Mouse (Mus musculus): Measurements from ENCODE around the gene Trim15. TPM values are rescaled to one million over a fixed set of nuclear protein-coding genes. Genes with fewer than 3 reads are reported as not detected.
"Not testable (repeated sequence)": the region's sequence is repeated elsewhere in the genome, so short reads cannot be mapped to it uniquely, and the experiment has no call there.

Gene Trim15
- polyA plus RNA-seq, 1 experiment: 39.3 TPM

- no peaks in the 10 kb centered on the region for H3K27me3 ChIP-seq (ENCODE audit: control insufficient read depth, insufficient read depth, low read length)
- peak overlapping the region; percentile 15; the same call in 1 of the 2 replicates for H3K27ac ChIP-seq (ENCODE audit: insufficient read depth, low read depth, low read length)
- WGBS: under 1% methylated on average over 2 of the region's 2 CpGs
- TF ChIP-seq CTCF (IDR thresholded peaks at IDR 0.05; ENCODE audit: extremely low read depth, insufficient read length, insufficient replicate concordance, low read depth, low read length) (peak; percentile 26; the same call in 1 of the 2 replicates), POLR2A (IDR thresholded peaks at IDR 0.05; ENCODE audit: low read depth, low read length) (no peak)
- H3K4me3 ChIP-seq (ENCODE audit: low read depth, low read length): no peak overlapping the region
- H3K36me3 ChIP-seq (ENCODE audit: control insufficient read depth, insufficient read depth, low read length): no peaks in the 10 kb centered on the region
- peaks cover 17% of the 10 kb centered on the region; the same call in 1 of the 2 replicates for H3K4me1 ChIP-seq (ENCODE audit: control insufficient read depth, insufficient read depth, insufficient read length, low read length)
Observed at GRCm38 (mm10) chr17:36892362-36892761, 25.4 kb upstream of the Trim15 start.

- peak overlapping the region; percentile 69 for H3K27ac ChIP-seq (ENCODE audit: insufficient read depth, low read depth, low read length)
- not testable (repeated sequence) for H3K36me3 ChIP-seq (ENCODE audit: control insufficient read depth, insufficient read depth, low read length); H3K27me3 ChIP-seq (ENCODE audit: control insufficient read depth, insufficient read depth, low read length); H3K4me3 ChIP-seq (ENCODE audit: low read depth, low read length)
- 91% methylated on average over 1 of the region's 1 CpGs for WGBS
- peaks cover 18% of the 10 kb centered on the region; the same call in 1 of the 2 replicates for H3K4me1 ChIP-seq (ENCODE audit: control insufficient read depth, insufficient read depth, insufficient read length, low read length)
Observed at GRCm38 (mm10) chr17:36891496-36891895, 24.5 kb upstream of the Trim15 start.

- Histone ChIP-seq H3K36me3 (ENCODE audit: control insufficient read depth, insufficient read depth, low read length) (no peaks in the 10 kb centered on the region), H3K4me3 (ENCODE audit: low read depth, low read length) (peak within 1 kb of the TSS; percentile 56), H3K27me3 (ENCODE audit: control insufficient read depth, insufficient read depth, low read length) (no peaks in the 10 kb centered on the region), H3K4me1 (ENCODE audit: control insufficient read depth, insufficient read depth, insufficient read length, low read length) (peaks cover 21% of the 10 kb centered on the region; the same call in 1 of the 2 replicates), H3K27ac (ENCODE audit: insufficient read depth, low read depth, low read length) (peak within 1 kb of the TSS; percentile 99)
- no peak for TF ChIP-seq POLR2A (IDR thresholded peaks at IDR 0.05; ENCODE audit: low read depth, low read length)
- TF ChIP-seq CTCF (IDR thresholded peaks at IDR 0.05; ENCODE audit: extremely low read depth, insufficient read length, insufficient replicate concordance, low read depth, low read length): no peak
- WGBS: 23% methylated on average over 5 of the region's 5 CpGs
Observed at GRCm38 (mm10) chr17:36890073-36890903, 23.3 kb upstream of the Trim15 start, which contains the start of gene Trim40. Trim40 (minus strand) TSS chr17:36890123.

- 45% methylated on average over 12 of the region's 12 CpGs for WGBS
- peaks cover 9% of the 10 kb centered on the region; the same call in 1 of the 2 replicates for H3K36me3 ChIP-seq (ENCODE audit: control insufficient read depth, insufficient read depth, low read length)
- no peaks in the 10 kb centered on the region for H3K27me3 ChIP-seq (ENCODE audit: control insufficient read depth, insufficient read depth, low read length)
- H3K27ac ChIP-seq (ENCODE audit: insufficient read depth, low read depth, low read length): peak overlapping the region; percentile 92
- peaks cover 15% of the 10 kb centered on the region; the same call in 1 of the 2 replicates for H3K4me1 ChIP-seq (ENCODE audit: control insufficient read depth, insufficient read depth, insufficient read length, low read length)
- H3K4me3 ChIP-seq (ENCODE audit: low read depth, low read length): no peak overlapping the region
- TF ChIP-seq POLR2A (IDR thresholded peaks at IDR 0.05; ENCODE audit: low read depth, low read length): no peak
- no peak for TF ChIP-seq CTCF (IDR thresholded peaks at IDR 0.05; ENCODE audit: extremely low read depth, insufficient read length, insufficient replicate concordance, low read depth, low read length)
Observed at GRCm38 (mm10) chr17:36885132-36885790, 18.3 kb upstream of the Trim15 start.

- TF ChIP-seq CTCF (IDR thresholded peaks at IDR 0.05; ENCODE audit: extremely low read depth, insufficient read length, insufficient replicate concordance, low read depth, low read length): no peak
- TF ChIP-seq POLR2A (IDR thresholded peaks at IDR 0.05; ENCODE audit: low read depth, low read length): no peak
- WGBS: 78% methylated on average over 2 of the region's 2 CpGs
Observed at GRCm38 (mm10) chr17:36883350-36883749, 16.3 kb upstream of the Trim15 start.

GRCm38 (mm10) chr17:36874636-36875035 lies 7.6 kb upstream of the Trim15 start:
- Histone ChIP-seq H3K4me1 (ENCODE audit: control insufficient read depth, insufficient read depth, insufficient read length, low read length) (no peaks in the 10 kb centered on the region; the same call in 1 of the 2 replicates), H3K36me3 (ENCODE audit: control insufficient read depth, insufficient read depth, low read length) (no peaks in the 10 kb centered on the region), H3K27me3 (ENCODE audit: control insufficient read depth, insufficient read depth, low read length) (no peaks in the 10 kb centered on the region), H3K27ac (ENCODE audit: insufficient read depth, low read depth, low read length) (no peak overlapping the region), H3K4me3 (ENCODE audit: low read depth, low read length) (no peak overlapping the region)
- TF ChIP-seq CTCF (IDR thresholded peaks at IDR 0.05; ENCODE audit: extremely low read depth, insufficient read length, insufficient replicate concordance, low read depth, low read length): no peak
- no peak for TF ChIP-seq POLR2A (IDR thresholded peaks at IDR 0.05; ENCODE audit: low read depth, low read length)
- 25% methylated on average over 4 of the region's 4 CpGs for WGBS

More at GRCm38 (mm10) chr17:36883350-36883749, 16.3 kb upstream of the Trim15 start:
- Histone ChIP-seq H3K4me3 (ENCODE audit: low read depth, low read length) (no peak overlapping the region), H3K27me3 (ENCODE audit: control insufficient read depth, insufficient read depth, low read length) (no peaks in the 10 kb centered on the region), H3K27ac (ENCODE audit: insufficient read depth, low read depth, low read length) (no peak overlapping the region), H3K36me3 (ENCODE audit: control insufficient read depth, insufficient read depth, low read length) (peaks cover 9% of the 10 kb centered on the region; the same call in 1 of the 2 replicates), H3K4me1 (ENCODE audit: control insufficient read depth, insufficient read depth, insufficient read length, low read length) (peaks cover 11% of the 10 kb centered on the region; the same call in 1 of the 2 replicates)

Data from small intestine, adult 2 months (tissue).